ENCODE assay signal across 17 mouse cellular contexts in genomic region chr19:5966786-5967185, GRCm38 (mm10). TPM values are rescaled to one million over a fixed set of nuclear protein-coding genes. Genes with fewer than 3 reads are reported as not detected.
DNase-seq lines count a peak whose midpoint lies in the region; ATAC-seq lines count a peak whose summit lies in the region.
"Had no signal": no experiment of that assay in that cellular context is flagged by ENCODE, and none has a peak within 500 bp of the region (broad histone marks: within the 10 kb centered on the region; RNA-seq: fewer than 3 reads in every experiment).

No protein-coding gene starts in this region.

- no peak for DNase-seq in heart, postnatal 4 days
- DNase-seq in spleen, postnatal 4 days (ENCODE audit: low spot score in 2 of 2) = peak; percentile 63 to 78
- DNase-seq in spleen, postnatal 14 days (ENCODE audit: low spot score in 2 of 2) = no peak
- DNase-seq in gastrocnemius, postnatal 14 days = no peak
- no peak for DNase-seq in left cerebral cortex, adult 8-10 months (ENCODE audit: low spot score in 2 of 2)
- no peak for DNase-seq in lung, postnatal 14 days
- DNase-seq: cerebellum, adult 9-10 months; kidney, adult 11 months; left cerebral cortex, postnatal 4 days; lung, postnatal 4 days; right cerebral cortex, postnatal 14 days had no signal

- no peak overlapping the region for H3K4me2 ChIP-seq in heart, embryonic 16.5 days (ENCODE audit: low read depth, low read length)

- H3K4me1 ChIP-seq in heart, embryonic 16.5 days (ENCODE audit: control insufficient read depth, insufficient read depth, low read length) = peaks cover 17% of the 10 kb centered on the region

- H3K9ac ChIP-seq in heart, embryonic 16.5 days (ENCODE audit: low read length) = peak overlapping the region; percentile 38; the same call in 1 of the 2 replicates

- WGBS in heart, embryonic 16.5 days = 32% methylated on average over 6 of the region's 6 CpGs

- H3K9me3 ChIP-seq in heart, embryonic 16.5 days (replicated peaks; ENCODE audit: control insufficient read depth, low read length) = no peaks in the 10 kb centered on the region

- intact Hi-C loops in gastrocnemius, postnatal 14 days (cut with DNase I; ENCODE audit: low total_unique reads) = loop anchor here (2.0 to 10.0 kb wide), 2 partner anchors 54 to 158 kb away; partner anchors contain the start of gene Snx15

- ATAC-seq in heart, embryonic 16.5 days (replicated peaks; ENCODE audit: extremely low read depth, insufficient read depth, low FRiP score) = no peak
- ATAC-seq in erythroblast, adult 5-6 weeks (replicated peaks; ENCODE audit: low FRiP score, poor library complexity, severe bottlenecking) = peak; percentile 65

- no peak overlapping the region for H3K4me3 ChIP-seq in heart, embryonic 16.5 days (ENCODE audit: low read length)

- H3K36me3 ChIP-seq in heart, embryonic 16.5 days (ENCODE audit: control insufficient read depth, insufficient read depth) = no peaks in the 10 kb centered on the region

- no peak overlapping the region for H3K27ac ChIP-seq in heart, embryonic 16.5 days (ENCODE audit: low read length)

- no peaks in the 10 kb centered on the region for H3K27me3 ChIP-seq in heart, embryonic 16.5 days (ENCODE audit: control insufficient read depth, insufficient read depth, low read length)

RNA-seq across cellular contexts. Expression of gene Pola2, which starts 2.8 kb away (rescaled TPM):
- 48.3 and 55.2 TPM in 2 replicates for polyA plus RNA-seq in heart, embryonic 16.5 days (2015; fragmentation: Nextera tagmentation; extraction: Ambion mirVana)
- total RNA-seq in heart, postnatal 4 days (2021) = 10 to 100 TPM; 32.9 to 37.1 TPM
- 24.5 and 44.0 TPM in 2 replicates for total RNA-seq in erythroblast, adult 5-6 weeks (2015; ENCODE audit: low replicate concordance)
- 30.8 and 38.7 TPM in 2 replicates for total RNA-seq in erythroblast, adult 5-6 weeks (2017; ENCODE audit: low replicate concordance)
- total RNA-seq in gastrocnemius, postnatal 14 days (2021) = 10 to 100 TPM; 10.9 to 13.2 TPM
- total RNA-seq in left cerebral cortex, adult 8-10 months (2022) = 1 to 10 TPM; 4.4 to 6.6 (median 5.6) TPM

RNA-seq across cellular contexts. Expression of gene Slc22a20, which starts 19.2 kb away (rescaled TPM):
- 0.07 TPM in 1 of 2 replicates, not detected in the other for polyA plus RNA-seq in heart, embryonic 16.5 days (2015; fragmentation: Nextera tagmentation; extraction: Ambion mirVana)
- not detected for total RNA-seq in heart, postnatal 4 days (2021)
- total RNA-seq in erythroblast, adult 5-6 weeks (2015; ENCODE audit: low replicate concordance) = not detected in 2 replicates
- not detected in 2 replicates for total RNA-seq in erythroblast, adult 5-6 weeks (2017; ENCODE audit: low replicate concordance)
- not detected for total RNA-seq in gastrocnemius, postnatal 14 days (2021)
- total RNA-seq in left cerebral cortex, adult 8-10 months (2022) = not detected
- total RNA-seq: layer of hippocampus, adult 18-20 months; left cerebral cortex, postnatal 4 days had no signal
- polyA plus RNA-seq: embryonic facial prominence, embryonic 14.5 days; heart, embryonic 14.5 days; neural tube, embryonic 14.5 days had no signal

RNA-seq across cellular contexts. Expression of gene Cdc42ep2, which starts 42.2 kb away (rescaled TPM):
- polyA plus RNA-seq in heart, embryonic 16.5 days (2015; fragmentation: Nextera tagmentation; extraction: Ambion mirVana) = 12.4 and 12.6 TPM in 2 replicates
- 10 to 100 TPM; 14.2 to 14.7 TPM for total RNA-seq in heart, postnatal 4 days (2021)
- 0.38 and 0.42 TPM in 2 replicates for total RNA-seq in erythroblast, adult 5-6 weeks (2015; ENCODE audit: low replicate concordance)
- 0.42 TPM in 1 of 2 replicates, not detected in the other for total RNA-seq in erythroblast, adult 5-6 weeks (2017; ENCODE audit: low replicate concordance)
- 10 to 100 TPM; 14.4 to 18.3 TPM for total RNA-seq in gastrocnemius, postnatal 14 days (2021)
- 1 to 10 TPM; 6.1 to 7.4 (median 6.4) TPM for total RNA-seq in left cerebral cortex, adult 8-10 months (2022)

RNA-seq across cellular contexts. Expression of gene Capn1, which starts 48.9 kb away (rescaled TPM):
- polyA plus RNA-seq in heart, embryonic 16.5 days (2015; fragmentation: Nextera tagmentation; extraction: Ambion mirVana) = 9.5 and 10.0 TPM in 2 replicates
- total RNA-seq in heart, postnatal 4 days (2021) = 10 to 100 TPM; 27.4 to 29.1 TPM
- 18.1 and 23.8 TPM in 2 replicates for total RNA-seq in erythroblast, adult 5-6 weeks (2015; ENCODE audit: low replicate concordance)
- 34.8 and 43.7 TPM in 2 replicates for total RNA-seq in erythroblast, adult 5-6 weeks (2017; ENCODE audit: low replicate concordance)
- total RNA-seq in gastrocnemius, postnatal 14 days (2021) = 10 to 100 TPM; 77.0 to 81.1 TPM
- 10 to 100 TPM; 25.6 to 31.5 (median 28.0) TPM for total RNA-seq in left cerebral cortex, adult 8-10 months (2022)

RNA-seq across cellular contexts. Expression of gene Dpf2, which starts 54.0 kb away (rescaled TPM):
- 97.5 and 103 TPM in 2 replicates for polyA plus RNA-seq in heart, embryonic 16.5 days (2015; fragmentation: Nextera tagmentation; extraction: Ambion mirVana)
- 100 to 1,000 TPM; 111 to 119 TPM for total RNA-seq in heart, postnatal 4 days (2021)
- 19.4 and 34.3 TPM in 2 replicates for total RNA-seq in erythroblast, adult 5-6 weeks (2015; ENCODE audit: low replicate concordance)
- total RNA-seq in erythroblast, adult 5-6 weeks (2017; ENCODE audit: low replicate concordance) = 58.8 and 71.4 TPM in 2 replicates
- total RNA-seq in gastrocnemius, postnatal 14 days (2021) = 10 to 100 TPM; 71.9 to 78.2 TPM
- total RNA-seq in left cerebral cortex, adult 8-10 months (2022) = 10 to 100 TPM; 76.4 to 87.8 (median 81.6) TPM

Comparison
In these comparisons a context has a peak if more than half of its experiments do, and no peak if none do; other contexts are left out.
1. DNase-seq: peak in spleen, postnatal 4 days (2 of 2); none in heart, postnatal 4 days (single experiment), spleen, postnatal 14 days (0 of 2), gastrocnemius, postnatal 14 days (single experiment), left cerebral cortex, adult 8-10 months (0 of 2) and lung, postnatal 14 days (single experiment).
2. RNA of gene Cdc42ep2, which starts 42.2 kb away (total RNA-seq): 14.4 to 18.3 TPM in gastrocnemius, postnatal 14 days, 14.2 to 14.7 TPM in heart, postnatal 4 days and 6.1 to 7.4 TPM in left cerebral cortex, adult 8-10 months; 0.38 to 0.42 TPM in erythroblast, adult 5-6 weeks; every median in the first group is over 4 times any median in the second.